Mouse (Mus musculus) kidney, postnatal 0 days (tissue): ENCODE measurements around the gene Kirrel3. TPM values are rescaled to one million over a fixed set of nuclear protein-coding genes. Genes with fewer than 3 reads are reported as not detected.
A peak's percentile ranks its signal among the peaks of the same experiment; 100 is the strongest.

ENCODE experiments used
- ATAC-seq: fragments of 200-750 bp; cut with Nextera tagmentation; replicated peaks from 2 replicates; pipeline ENCODE4 v1.8.0; 2017; ENCODE audit warnings: low read depth, moderate number of reproducible peaks, moderate TSS enrichment, moderate library complexity; ENCODE audit not compliant: low FRiP score
- DNase-seq: peaks from one replicate; pipeline ENCODE4 v3.0.0-alpha.2; 2016; ENCODE audit warnings: low spot score
- H3K27ac ChIP-seq: fragments of 300-500 bp; sonication (generic); 2 replicates; pipeline ENCODE4 v1.5.1; 2014; ENCODE audit warnings: mild to moderate bottlenecking
- H3K27me3 ChIP-seq: fragments of 300-500 bp; sonication (generic); 2 replicates; pipeline ENCODE4 v1.6.1; 2014; ENCODE audit warnings: low read length, mixed read lengths; ENCODE audit not compliant: insufficient read depth
- H3K36me3 ChIP-seq: fragments of 300-500 bp; sonication (generic); 2 replicates; pipeline ENCODE4 v1.6.1; 2014; ENCODE audit warnings: low read length, mixed read lengths; ENCODE audit not compliant: insufficient read depth
- H3K4me1 ChIP-seq: fragments of 300-500 bp; sonication (generic); replicated peaks from 2 replicates; pipeline ENCODE4 v1.6.1; 2014; ENCODE audit warnings: antibody characterized with exemption, low read length, mixed read lengths; ENCODE audit not compliant: insufficient read depth
- H3K4me2 ChIP-seq: fragments of 300-500 bp; sonication (generic); 2 replicates; pipeline ENCODE4 v1.6.1; 2014; ENCODE audit warnings: mild to moderate bottlenecking, low read length, moderate library complexity, mixed read lengths
- H3K4me3 ChIP-seq: fragments of 300-500 bp; sonication (generic); replicated peaks from 2 replicates; pipeline ENCODE4 v1.5.1; 2014; ENCODE audit warnings: low read depth, low read length
- H3K9ac ChIP-seq: fragments of 300-500 bp; sonication (generic); 2 replicates; pipeline ENCODE4 v1.6.1; 2014; ENCODE audit warnings: low read depth, low read length
- H3K9me3 ChIP-seq: fragments of 300-500 bp; sonication (generic); replicated peaks from 2 replicates; pipeline ENCODE4 v1.6.1; 2016; ENCODE audit warnings: low read length, inconsistent platforms, mixed read lengths
- CTCF ChIP-seq: IDR thresholded peaks from 2 replicates; pipeline ENCODE4 v1.5.1; 2016; ENCODE audit warnings: antibody characterized with exemption, low read depth, mild to moderate bottlenecking, moderate library complexity
- WGBS: fragments of 180-500 bp; shearing (Covaris S2); extraction: QIAGEN DNeasy Blood & Tissue Kit; methylation state at CpG from one replicate; pipeline ENCODE4 v1.1.7; 2014; 5-methylcytosine and 5-hydroxymethylcytosine counted together
- polyA plus RNA-seq: library from polyadenylated mRNA; unstranded; fragments of >200 nt; fragmentation: Nextera tagmentation; extraction: Ambion mirVana; gene quantifications from 2 replicates; pipeline ENCODE4 v1.2.1, GENCODE M21; 2015

Kirrel3 gene
- polyA plus RNA-seq, 1 experiment from 2014 or later: 0.82 TPM

DNA sequence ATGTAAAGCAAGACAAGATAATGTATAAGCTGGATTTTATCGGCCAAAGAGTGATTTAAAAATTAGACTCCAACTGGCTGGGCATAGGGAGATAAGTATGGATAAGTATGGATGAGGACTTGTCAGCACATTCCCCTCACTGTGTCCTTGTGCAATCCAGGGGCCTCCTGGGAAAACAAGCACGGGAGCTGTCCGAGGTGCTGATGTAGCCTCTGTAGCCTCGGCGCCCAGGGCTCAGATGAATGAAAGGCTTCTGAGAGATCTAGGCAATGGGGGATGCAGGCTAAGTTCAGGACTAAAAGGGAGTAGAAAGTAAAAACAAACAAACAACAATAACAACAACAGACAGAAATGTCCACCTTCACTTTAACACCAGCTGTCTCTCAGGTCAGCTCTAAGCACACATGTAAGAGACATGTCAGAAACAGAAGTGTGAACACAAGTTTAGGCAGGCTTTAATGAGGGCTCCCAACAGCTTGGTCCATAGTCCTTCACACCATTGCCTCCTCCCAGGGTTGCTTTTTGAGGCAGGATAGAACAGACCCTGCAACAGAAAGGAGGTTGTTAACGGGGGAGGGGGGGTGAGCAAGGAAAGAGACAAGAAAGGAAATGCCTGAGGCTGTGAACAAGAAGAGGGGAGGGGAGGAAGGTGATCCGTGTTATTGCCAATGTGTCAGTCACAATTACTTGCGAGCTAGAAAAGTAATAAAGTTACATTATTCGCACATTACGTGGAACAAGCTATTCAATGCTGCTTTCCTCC, 352.2 kb downstream of the Kirrel3 start:
- DNase-seq (peak; percentile 74), ATAC-seq (no peak)
- Histone ChIP-seq H3K9ac (no peak overlapping the region), H3K4me3 (no peak overlapping the region), H3K27me3 (no peaks in the 10 kb centered on the region), H3K4me2 (no peak overlapping the region), H3K9me3 (no peaks in the 10 kb centered on the region), H3K4me1 (no peaks in the 10 kb centered on the region), H3K36me3 (no peaks in the 10 kb centered on the region), H3K27ac (no peak overlapping the region)
- TF ChIP-seq CTCF: no peak
- WGBS: 31% methylated on average over 10 of the region's 10 CpGs

DNA sequence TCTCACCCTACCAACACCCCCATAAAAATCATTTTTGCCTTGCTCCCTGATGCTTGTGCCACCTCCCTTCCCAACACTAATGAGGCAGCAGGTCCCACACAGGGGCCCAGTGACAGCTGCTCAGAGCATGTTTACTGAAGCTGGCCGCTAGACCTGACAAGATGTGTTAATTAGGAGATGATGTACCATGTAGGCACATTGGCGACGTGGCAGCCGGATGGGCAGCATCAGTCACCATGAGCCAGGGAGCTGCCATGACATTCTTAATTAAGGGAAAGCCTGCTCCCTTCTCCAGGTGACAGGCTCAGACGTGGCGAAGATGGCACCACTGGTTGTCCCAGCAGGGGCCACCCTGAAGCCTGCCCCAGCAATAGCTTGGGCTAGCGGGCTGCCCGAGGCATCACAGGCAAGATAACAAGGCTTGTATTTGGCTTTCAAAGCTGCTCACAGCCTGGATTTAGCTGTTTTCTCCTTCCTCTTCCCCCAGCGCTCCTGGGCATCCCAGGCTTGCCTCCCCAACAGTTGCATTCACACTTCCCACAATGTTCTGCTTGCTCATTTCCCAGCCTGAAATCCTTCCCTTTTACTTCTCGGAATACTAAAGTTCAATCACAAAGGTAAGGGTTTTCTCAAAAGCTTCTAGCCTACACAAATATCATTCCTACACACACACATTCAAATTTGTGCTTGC, 357.7 kb downstream of the Kirrel3 start:
- DNase-seq: no peak
- H3K9me3 ChIP-seq: no peaks in the 10 kb centered on the region
- no peak for TF ChIP-seq CTCF
- no peak overlapping the region for H3K9ac ChIP-seq
- no peaks in the 10 kb centered on the region for H3K27me3 ChIP-seq
- no peaks in the 10 kb centered on the region for H3K36me3 ChIP-seq
- H3K4me1 ChIP-seq: no peaks in the 10 kb centered on the region
- H3K4me3 ChIP-seq: no peak overlapping the region
- ATAC-seq: no peak
- H3K4me2 ChIP-seq: no peak overlapping the region
- no peak overlapping the region for H3K27ac ChIP-seq
- WGBS: 79% methylated on average over 10 of the region's 10 CpGs

DNA sequence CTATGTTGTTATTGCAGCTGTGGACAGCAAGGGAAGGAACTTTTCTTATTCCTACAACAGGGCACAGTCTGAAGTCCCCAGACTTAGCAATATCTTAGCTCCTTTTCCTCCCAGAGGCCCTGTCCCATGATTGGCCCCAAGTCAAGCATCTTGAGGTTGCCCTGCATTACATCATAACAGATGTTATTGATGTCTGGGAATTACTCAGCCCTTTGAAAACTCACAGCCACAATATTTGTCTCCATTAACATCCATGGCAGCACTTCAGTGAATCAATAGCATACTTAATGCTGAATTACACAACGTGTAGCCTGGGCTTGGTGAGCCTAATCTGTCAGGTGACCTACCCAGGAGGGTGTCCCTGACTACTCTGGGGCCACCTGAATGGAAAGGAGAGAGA, 360.7 kb downstream of the Kirrel3 start:
- no peak overlapping the region for H3K4me3 ChIP-seq
- H3K27ac ChIP-seq: no peak overlapping the region
- 50% methylated on average over 1 of the region's 1 CpGs for WGBS
- H3K4me1 ChIP-seq: no peaks in the 10 kb centered on the region
- no peaks in the 10 kb centered on the region for H3K27me3 ChIP-seq
- H3K9me3 ChIP-seq: no peaks in the 10 kb centered on the region
- DNase-seq (no peak), ATAC-seq (no peak)
- no peak overlapping the region for H3K9ac ChIP-seq
- TF ChIP-seq CTCF: no peak
- H3K4me2 ChIP-seq: no peak overlapping the region
- H3K36me3 ChIP-seq: no peaks in the 10 kb centered on the region

DNA sequence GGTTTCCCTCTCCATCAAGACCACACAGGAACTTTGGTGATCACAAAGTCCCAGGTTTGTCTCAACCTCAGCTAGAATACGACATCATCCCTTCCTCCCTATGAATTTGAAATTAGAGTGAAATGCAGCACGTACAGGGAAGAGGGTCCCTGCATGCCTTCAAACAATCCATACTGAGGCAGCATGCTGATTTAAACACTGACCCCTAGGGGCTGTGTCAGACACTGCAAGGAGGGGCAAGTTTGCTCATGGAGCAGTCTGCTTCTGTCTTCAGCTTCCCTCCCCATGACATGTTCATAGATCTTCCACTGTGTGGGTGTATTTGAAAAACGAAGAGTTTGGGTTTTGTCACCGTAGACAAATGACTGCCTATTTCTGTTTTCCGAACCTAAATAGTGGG, 362.0 kb downstream of the Kirrel3 start:
- Histone ChIP-seq H3K4me3 (no peak overlapping the region), H3K9me3 (no peaks in the 10 kb centered on the region), H3K36me3 (no peaks in the 10 kb centered on the region), H3K4me2 (no peak overlapping the region), H3K27ac (no peak overlapping the region), H3K4me1 (no peaks in the 10 kb centered on the region), H3K9ac (no peak overlapping the region), H3K27me3 (no peaks in the 10 kb centered on the region)
- DNase-seq (peak; percentile 34), ATAC-seq (no peak)
- 45% methylated on average over 5 of the region's 5 CpGs for WGBS
- TF ChIP-seq CTCF: peak; percentile 69

DNA sequence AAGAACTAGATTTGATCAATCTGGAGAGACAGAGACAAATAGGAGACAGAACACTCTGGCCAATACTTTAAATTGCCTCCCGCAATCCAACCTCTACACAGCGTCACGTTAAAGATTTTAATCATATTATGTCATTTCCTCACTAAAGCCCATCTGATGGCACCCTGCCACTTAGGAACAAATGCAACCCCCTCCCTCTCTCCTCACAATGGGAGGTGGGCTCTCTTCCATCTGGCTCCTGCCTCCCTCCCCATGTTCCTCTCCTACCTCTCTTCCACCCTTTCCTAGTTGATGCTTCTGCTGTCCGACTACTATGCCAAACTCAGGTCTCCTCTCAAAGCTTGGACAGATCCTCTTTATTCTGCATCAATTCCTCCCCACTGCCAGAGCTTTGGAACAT, 365.4 kb downstream of the Kirrel3 start:
- Histone ChIP-seq H3K27me3 (no peaks in the 10 kb centered on the region), H3K9me3 (no peaks in the 10 kb centered on the region), H3K27ac (no peak overlapping the region), H3K9ac (no peak overlapping the region), H3K36me3 (no peaks in the 10 kb centered on the region), H3K4me1 (no peaks in the 10 kb centered on the region), H3K4me2 (no peak overlapping the region), H3K4me3 (no peak overlapping the region)
- no peak for TF ChIP-seq CTCF
- ATAC-seq (no peak), DNase-seq (no peak)
- WGBS: 73% methylated on average over 4 of the region's 4 CpGs

DNA sequence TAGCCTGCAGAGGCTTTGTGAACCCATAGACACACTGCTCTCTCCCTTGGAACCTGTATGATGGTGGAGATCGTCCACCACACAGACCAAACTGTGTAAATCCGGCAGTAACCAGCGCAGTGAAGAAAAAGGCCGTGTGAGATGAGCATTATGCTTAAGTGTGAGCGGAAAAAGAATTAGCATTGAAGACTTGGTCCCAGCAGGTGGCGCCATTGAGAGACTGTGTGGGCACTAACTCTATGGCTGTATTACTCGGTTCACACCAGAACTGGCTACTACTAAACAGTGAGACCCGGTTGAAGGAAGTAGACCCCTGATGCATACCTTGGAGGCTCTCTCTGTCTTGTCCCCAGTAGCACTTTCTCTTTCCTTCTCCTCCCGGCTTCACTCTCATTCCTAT, 371.9 kb downstream of the Kirrel3 start:
- no peak overlapping the region for H3K27ac ChIP-seq
- H3K9me3 ChIP-seq: no peaks in the 10 kb centered on the region
- H3K9ac ChIP-seq: no peak overlapping the region
- H3K27me3 ChIP-seq: no peaks in the 10 kb centered on the region
- ATAC-seq (no peak), DNase-seq (peak; percentile 46)
- peak; percentile 56 for TF ChIP-seq CTCF
- 62% methylated on average over 9 of the region's 9 CpGs for WGBS
- H3K36me3 ChIP-seq: no peaks in the 10 kb centered on the region
- no peak overlapping the region for H3K4me3 ChIP-seq
- no peaks in the 10 kb centered on the region for H3K4me1 ChIP-seq
- no peak overlapping the region for H3K4me2 ChIP-seq
